Mouse (Mus musculus) monocyte, adult 2 months (primary cell): ENCODE measurements around the gene Olfr340.
"Not testable (repeated sequence)": the region's sequence is repeated elsewhere in the genome, so short reads cannot be mapped to it uniquely, and the experiment has no call there.

Experiments used
- DNase-seq, 2 experiments: peaks; one replicate each; pipeline ENCODE4 v3.0.0; 2022; ENCODE audit warnings: low spot score in 2 of 2, low read depth in 1 of 2

Gene Olfr340

GRCm38 (mm10) chr2:36452287-36452686, at the start of gene Olfr340:
Gene Olfr340 (plus strand): TSS chr2:36452587.
- DNase-seq: no peak

- not testable (repeated sequence) for DNase-seq
These were observed 37.2 kb upstream of the Olfr340 start for GRCm38 (mm10) chr2:36415174-36415573.

GRCm38 (mm10) chr2:36415591-36415990, 36.8 kb upstream of the Olfr340 start:
- DNase-seq: not testable (repeated sequence)

- no peak for DNase-seq
These were observed 33.7 kb upstream of the Olfr340 start, which contains the start of gene Olfr339 for GRCm38 (mm10) chr2:36418647-36419046. Gene Olfr339 (plus strand): TSS chr2:36418947.

- DNase-seq: no peak
These were observed 21.2 kb downstream of the Olfr340 start for GRCm38 (mm10) chr2:36473634-36474033.

- no peak for DNase-seq
These were observed 30.0 kb downstream of the Olfr340 start, which contains the start of gene Olfr341 for GRCm38 (mm10) chr2:36482368-36482767. Gene Olfr341 (minus strand): TSS chr2:36482468.
